Mouse (Mus musculus): ENCODE measurements around the gene Sgms2. TPM values are rescaled to one million over a fixed set of nuclear protein-coding genes. Genes with fewer than 3 reads are reported as not detected.

The Sgms2 gene
- 1.1 and 1.3 TPM in 2 replicates for polyA plus RNA-seq (2014; fragmentation: Nextera tagmentation; extraction: Ambion mirVana)

DNA sequence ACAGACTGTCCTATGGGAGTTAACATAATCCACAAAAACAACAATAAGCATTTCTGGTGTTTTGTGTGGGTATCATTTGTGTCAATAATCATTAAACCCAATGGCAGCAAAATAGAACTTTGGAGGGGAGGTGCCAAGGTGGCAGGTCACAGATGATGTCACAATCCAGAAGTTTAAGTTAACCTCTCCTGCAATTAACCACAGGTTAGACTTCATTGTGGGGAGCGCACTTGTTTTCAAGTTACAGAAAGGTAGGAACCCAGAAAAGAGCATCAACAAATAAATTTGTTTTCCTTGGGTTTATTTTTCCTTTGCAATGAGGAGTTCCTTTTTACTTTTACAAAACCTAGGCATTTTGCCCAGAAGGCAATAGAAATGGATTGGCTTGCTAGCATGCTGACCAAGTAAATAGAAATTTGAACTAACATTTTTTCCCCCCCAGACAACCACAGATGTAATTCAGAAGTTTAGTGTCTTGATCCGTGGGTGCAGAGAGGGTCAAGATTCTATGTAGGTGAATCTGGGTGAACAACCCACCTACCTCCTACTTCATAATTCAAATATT lies at the start of gene Sgms2:
TSS of gene Sgms2 (minus strand) at position 51 of the 565 bp plus-strand sequence.
- 83% methylated on average over 2 of the region's 2 CpGs for WGBS (ENCODE audit: insufficient replicate concordance)
- peak within 1 kb of the TSS; percentile 96 for H3K4me2 ChIP-seq
- no peaks in the 10 kb centered on the region for H3K36me3 ChIP-seq (ENCODE audit: control insufficient read depth, insufficient read depth, low read length)
- no peak within 1 kb of the TSS for H3K27ac ChIP-seq (ENCODE audit: low read depth, low read length)
- H3K4me1 ChIP-seq (ENCODE audit: control insufficient read depth, insufficient read depth, low read length): no peaks in the 10 kb centered on the region
- H3K27me3 ChIP-seq (ENCODE audit: control insufficient read depth, insufficient read depth, low read length): peaks cover 32% of the 10 kb centered on the region
- H3K9ac ChIP-seq (ENCODE audit: low read depth, low read length): peak within 1 kb of the TSS; percentile 74; the same call in 1 of the 2 replicates
- H3K4me3 ChIP-seq (ENCODE audit: low read depth, low read length): peak within 1 kb of the TSS; percentile 73
- no peak for ATAC-seq (replicated peaks; ENCODE audit: insufficient number of reproducible peaks, low FRiP score, low TSS enrichment)
- H3K9me3 ChIP-seq (replicated peaks; ENCODE audit: control insufficient read depth, low read length): no peaks in the 10 kb centered on the region

GRCm38 (mm10) chr3:131525229-131525628 lies 34.0 kb upstream of the Sgms2 start:
- no peaks in the 10 kb centered on the region for H3K36me3 ChIP-seq (ENCODE audit: control insufficient read depth, insufficient read depth, low read length)
- ATAC-seq (replicated peaks; ENCODE audit: insufficient number of reproducible peaks, low FRiP score, low TSS enrichment): no peak
- no peak overlapping the region for H3K9ac ChIP-seq (ENCODE audit: low read depth, low read length)
- H3K4me2 ChIP-seq: no peak overlapping the region
- H3K9me3 ChIP-seq (replicated peaks; ENCODE audit: control insufficient read depth, low read length): no peaks in the 10 kb centered on the region
- H3K27me3 ChIP-seq (ENCODE audit: control insufficient read depth, insufficient read depth, low read length): no peaks in the 10 kb centered on the region
- no peaks in the 10 kb centered on the region for H3K4me1 ChIP-seq (ENCODE audit: control insufficient read depth, insufficient read depth, low read length)
- H3K4me3 ChIP-seq (ENCODE audit: low read depth, low read length): no peak overlapping the region
- H3K27ac ChIP-seq (ENCODE audit: low read depth, low read length): no peak overlapping the region
- WGBS (ENCODE audit: insufficient replicate concordance): 74% methylated on average over 3 of the region's 3 CpGs

DNA sequence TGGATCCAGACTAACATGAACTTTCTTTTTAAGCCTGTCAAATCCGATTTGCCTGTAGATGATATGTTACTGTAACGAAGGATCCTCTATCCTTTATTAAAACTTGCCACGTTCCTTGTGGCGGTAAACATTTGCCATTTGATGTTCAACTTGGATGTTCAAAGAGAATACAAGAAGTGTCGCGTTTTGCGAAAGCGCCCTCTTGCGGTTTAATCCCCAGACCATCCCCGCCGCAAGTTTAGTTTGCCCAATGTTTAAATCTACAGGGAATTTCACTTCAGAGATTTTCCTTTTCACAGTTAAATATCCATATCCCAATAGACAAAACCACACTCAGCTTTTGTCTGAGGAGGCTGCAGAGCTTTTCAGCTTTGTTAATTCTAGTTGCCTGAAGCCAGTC lies 33.6 kb upstream of the Sgms2 start:
- no peaks in the 10 kb centered on the region for H3K36me3 ChIP-seq (ENCODE audit: control insufficient read depth, insufficient read depth, low read length)
- H3K4me3 ChIP-seq (ENCODE audit: low read depth, low read length): no peak overlapping the region
- no peaks in the 10 kb centered on the region for H3K9me3 ChIP-seq (replicated peaks; ENCODE audit: control insufficient read depth, low read length)
- H3K4me2 ChIP-seq: no peak overlapping the region
- no peak overlapping the region for H3K9ac ChIP-seq (ENCODE audit: low read depth, low read length)
- no peaks in the 10 kb centered on the region for H3K27me3 ChIP-seq (ENCODE audit: control insufficient read depth, insufficient read depth, low read length)
- no peak for ATAC-seq (replicated peaks; ENCODE audit: insufficient number of reproducible peaks, low FRiP score, low TSS enrichment)
- 21% methylated on average over 11 of the region's 11 CpGs for WGBS (ENCODE audit: insufficient replicate concordance)
- no peaks in the 10 kb centered on the region for H3K4me1 ChIP-seq (ENCODE audit: control insufficient read depth, insufficient read depth, low read length)
- H3K27ac ChIP-seq (ENCODE audit: low read depth, low read length): no peak overlapping the region

- Histone ChIP-seq H3K4me1 (ENCODE audit: control insufficient read depth, insufficient read depth, low read length) (no peaks in the 10 kb centered on the region), H3K27me3 (ENCODE audit: control insufficient read depth, insufficient read depth, low read length) (no peaks in the 10 kb centered on the region), H3K36me3 (ENCODE audit: control insufficient read depth, insufficient read depth, low read length) (no peaks in the 10 kb centered on the region), H3K9ac (ENCODE audit: low read depth, low read length) (no peak overlapping the region), H3K27ac (ENCODE audit: low read depth, low read length) (no peak overlapping the region), H3K4me2 (no peak overlapping the region), H3K4me3 (ENCODE audit: low read depth, low read length) (no peak overlapping the region), H3K9me3 (replicated peaks; ENCODE audit: control insufficient read depth, low read length) (no peaks in the 10 kb centered on the region)
- 56% methylated on average over 5 of the region's 5 CpGs for WGBS (ENCODE audit: insufficient replicate concordance)
- ATAC-seq (replicated peaks; ENCODE audit: insufficient number of reproducible peaks, low FRiP score, low TSS enrichment): no peak
These were observed 33.0 kb upstream of the Sgms2 start for GRCm38 (mm10) chr3:131524210-131524609.

DNA sequence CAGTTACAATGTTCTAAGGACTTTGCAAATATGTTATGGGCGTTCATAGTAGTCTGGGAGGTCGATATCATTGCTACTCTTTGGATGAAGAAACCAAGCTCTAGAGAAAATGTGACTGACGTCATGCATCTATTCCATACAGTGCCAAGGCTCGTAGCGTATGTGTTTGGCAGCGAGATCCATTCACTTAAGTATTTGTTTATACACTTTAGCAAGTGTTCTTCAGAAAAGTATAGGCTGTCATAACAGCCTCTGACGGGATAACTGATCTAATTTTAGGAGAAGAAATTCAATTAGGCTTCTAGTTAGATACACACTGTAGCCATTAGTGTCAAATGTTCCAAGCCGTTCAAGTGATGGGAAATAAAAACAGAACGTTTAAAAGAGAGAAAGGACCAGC lies 32.5 kb upstream of the Sgms2 start:
- Histone ChIP-seq H3K9me3 (replicated peaks; ENCODE audit: control insufficient read depth, low read length) (no peaks in the 10 kb centered on the region), H3K4me1 (ENCODE audit: control insufficient read depth, insufficient read depth, low read length) (no peaks in the 10 kb centered on the region), H3K9ac (ENCODE audit: low read depth, low read length) (no peak overlapping the region), H3K27ac (ENCODE audit: low read depth, low read length) (no peak overlapping the region), H3K4me3 (ENCODE audit: low read depth, low read length) (no peak overlapping the region), H3K27me3 (ENCODE audit: control insufficient read depth, insufficient read depth, low read length) (no peaks in the 10 kb centered on the region), H3K4me2 (no peak overlapping the region), H3K36me3 (ENCODE audit: control insufficient read depth, insufficient read depth, low read length) (no peaks in the 10 kb centered on the region)
- WGBS (ENCODE audit: insufficient replicate concordance): 75% methylated on average over 9 of the region's 9 CpGs
- no peak for ATAC-seq (replicated peaks; ENCODE audit: insufficient number of reproducible peaks, low FRiP score, low TSS enrichment)

DNA sequence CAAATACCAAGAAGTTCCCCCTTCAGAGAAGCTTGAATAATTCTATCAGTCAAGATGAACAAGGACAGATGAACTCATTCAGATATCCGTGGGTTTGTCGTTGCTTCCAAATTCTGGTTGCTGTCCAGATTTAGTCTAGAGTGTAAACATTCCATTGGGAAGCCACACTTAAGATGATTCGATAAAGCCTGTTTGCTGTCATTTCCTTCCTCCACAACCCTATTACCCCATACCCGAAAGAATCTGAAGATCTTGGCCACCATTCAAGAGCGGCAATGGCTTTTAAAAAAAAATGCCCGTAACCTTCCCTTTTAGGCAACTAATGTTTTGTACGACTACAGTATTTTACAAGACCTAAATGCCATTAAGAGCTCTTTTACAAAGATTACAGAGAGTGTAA lies 31.0 kb upstream of the Sgms2 start:
- H3K4me3 ChIP-seq (ENCODE audit: low read depth, low read length): no peak overlapping the region
- no peak overlapping the region for H3K27ac ChIP-seq (ENCODE audit: low read depth, low read length)
- H3K4me2 ChIP-seq: no peak overlapping the region
- no peaks in the 10 kb centered on the region for H3K9me3 ChIP-seq (replicated peaks; ENCODE audit: control insufficient read depth, low read length)
- 60% methylated on average over 7 of the region's 7 CpGs for WGBS (ENCODE audit: insufficient replicate concordance)
- H3K27me3 ChIP-seq (ENCODE audit: control insufficient read depth, insufficient read depth, low read length): no peaks in the 10 kb centered on the region
- H3K4me1 ChIP-seq (ENCODE audit: control insufficient read depth, insufficient read depth, low read length): no peaks in the 10 kb centered on the region
- no peak for ATAC-seq (replicated peaks; ENCODE audit: insufficient number of reproducible peaks, low FRiP score, low TSS enrichment)
- H3K36me3 ChIP-seq (ENCODE audit: control insufficient read depth, insufficient read depth, low read length): no peaks in the 10 kb centered on the region
- H3K9ac ChIP-seq (ENCODE audit: low read depth, low read length): no peak overlapping the region

DNA sequence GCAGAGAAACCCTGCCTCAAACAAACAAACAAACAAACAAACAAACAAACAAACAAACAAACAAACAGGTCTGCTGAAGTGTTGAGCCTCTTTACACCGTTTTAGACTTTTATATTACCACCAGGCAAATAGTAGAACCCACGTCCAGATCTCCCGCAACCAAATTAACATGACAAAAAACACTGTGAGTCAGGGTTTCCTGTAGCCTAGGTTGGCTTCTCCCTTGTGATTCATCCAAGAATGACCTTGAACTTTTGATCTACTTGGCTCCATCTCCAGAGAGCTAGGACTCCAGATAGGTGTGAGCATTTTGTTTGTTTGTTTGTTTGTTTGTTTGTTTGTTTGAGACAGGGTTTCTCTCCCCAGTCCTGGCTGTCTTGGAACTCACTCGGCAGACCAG lies 30.0 kb upstream of the Sgms2 start:
- H3K4me3 ChIP-seq (ENCODE audit: low read depth, low read length): no peak overlapping the region
- no peak for ATAC-seq (replicated peaks; ENCODE audit: insufficient number of reproducible peaks, low FRiP score, low TSS enrichment)
- H3K27me3 ChIP-seq (ENCODE audit: control insufficient read depth, insufficient read depth, low read length): no peaks in the 10 kb centered on the region
- H3K4me1 ChIP-seq (ENCODE audit: control insufficient read depth, insufficient read depth, low read length): no peaks in the 10 kb centered on the region
- 74% methylated on average over 4 of the region's 4 CpGs for WGBS (ENCODE audit: insufficient replicate concordance)
- H3K4me2 ChIP-seq: no peak overlapping the region
- no peak overlapping the region for H3K9ac ChIP-seq (ENCODE audit: low read depth, low read length)
- no peaks in the 10 kb centered on the region for H3K9me3 ChIP-seq (replicated peaks; ENCODE audit: control insufficient read depth, low read length)
- no peak overlapping the region for H3K27ac ChIP-seq (ENCODE audit: low read depth, low read length)
- H3K36me3 ChIP-seq (ENCODE audit: control insufficient read depth, insufficient read depth, low read length): no peaks in the 10 kb centered on the region

DNA sequence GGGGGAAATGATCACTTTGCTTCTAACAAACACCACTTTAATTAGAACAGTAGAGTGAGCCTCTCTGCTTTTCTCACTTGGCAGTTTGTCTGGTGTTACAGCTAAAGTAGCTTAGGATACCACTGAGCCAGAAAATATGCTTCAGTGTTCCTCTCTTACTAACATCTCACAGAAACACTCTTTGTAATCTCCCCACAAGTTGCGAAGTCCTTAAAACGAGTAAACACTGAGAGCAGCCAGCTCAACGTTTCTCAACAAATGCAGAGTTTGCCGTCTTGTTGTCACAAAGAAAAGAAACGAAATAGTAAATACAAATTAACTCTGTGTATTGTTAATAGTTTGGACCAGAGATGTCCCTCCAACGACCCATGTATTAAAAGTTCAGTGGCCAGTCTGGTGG lies 26.5 kb upstream of the Sgms2 start:
- H3K4me2 ChIP-seq: no peak overlapping the region
- WGBS (ENCODE audit: insufficient replicate concordance): 73% methylated on average over 6 of the region's 6 CpGs
- no peaks in the 10 kb centered on the region for H3K36me3 ChIP-seq (ENCODE audit: control insufficient read depth, insufficient read depth, low read length)
- no peak overlapping the region for H3K9ac ChIP-seq (ENCODE audit: low read depth, low read length)
- no peaks in the 10 kb centered on the region for H3K27me3 ChIP-seq (ENCODE audit: control insufficient read depth, insufficient read depth, low read length)
- no peak for ATAC-seq (replicated peaks; ENCODE audit: insufficient number of reproducible peaks, low FRiP score, low TSS enrichment)
- H3K4me3 ChIP-seq (ENCODE audit: low read depth, low read length): no peak overlapping the region
- H3K4me1 ChIP-seq (ENCODE audit: control insufficient read depth, insufficient read depth, low read length): no peaks in the 10 kb centered on the region
- H3K9me3 ChIP-seq (replicated peaks; ENCODE audit: control insufficient read depth, low read length): no peaks in the 10 kb centered on the region
- no peak overlapping the region for H3K27ac ChIP-seq (ENCODE audit: low read depth, low read length)

GRCm38 (mm10) chr3:131516332-131516999 lies 25.3 kb upstream of the Sgms2 start:
- H3K4me2 ChIP-seq: no peak overlapping the region
- H3K9me3 ChIP-seq (replicated peaks; ENCODE audit: control insufficient read depth, low read length): no peaks in the 10 kb centered on the region
- no peaks in the 10 kb centered on the region for H3K27me3 ChIP-seq (ENCODE audit: control insufficient read depth, insufficient read depth, low read length)
- H3K4me3 ChIP-seq (ENCODE audit: low read depth, low read length): no peak overlapping the region
- no peak overlapping the region for H3K9ac ChIP-seq (ENCODE audit: low read depth, low read length)
- ATAC-seq (replicated peaks; ENCODE audit: insufficient number of reproducible peaks, low FRiP score, low TSS enrichment): no peak
- H3K4me1 ChIP-seq (ENCODE audit: control insufficient read depth, insufficient read depth, low read length): no peaks in the 10 kb centered on the region
- 79% methylated on average over 7 of the region's 7 CpGs for WGBS (ENCODE audit: insufficient replicate concordance)
- H3K36me3 ChIP-seq (ENCODE audit: control insufficient read depth, insufficient read depth, low read length): no peaks in the 10 kb centered on the region
- no peak overlapping the region for H3K27ac ChIP-seq (ENCODE audit: low read depth, low read length)
